Mouse (Mus musculus) C2C12 (cell line): Measurements from ENCODE around the gene Cmklr1. TPM values are rescaled to one million over a fixed set of nuclear protein-coding genes. Genes with fewer than 3 reads are reported as not detected.

ENCODE experiments used
- H3K27me3 ChIP-seq: one replicate; pipeline ENCODE4 v1.6.1; 2011; ENCODE audit not compliant: control insufficient read depth, insufficient read depth, insufficient read length
- H3K36me3 ChIP-seq: one replicate; pipeline ENCODE4 v1.6.1; 2011; ENCODE audit not compliant: control insufficient read depth, insufficient read depth
- H3K4me3 ChIP-seq: one replicate; pipeline ENCODE4 v1.5.1; 2011; ENCODE audit warnings: mild to moderate bottlenecking, control low read depth; ENCODE audit not compliant: poor library complexity, insufficient read depth, severe bottlenecking
- H3K79me2 ChIP-seq: one replicate; pipeline ENCODE4 v1.6.1; 2011; ENCODE audit not compliant: control insufficient read depth, insufficient read depth
- H3K79me3 ChIP-seq: one replicate; pipeline ENCODE4 v1.6.1; 2011; ENCODE audit warnings: low read depth, control low read depth
- H3ac ChIP-seq: one replicate; pipeline ENCODE3; 2011; ENCODE audit warnings: low read depth; ENCODE audit not compliant: control insufficient read depth, insufficient read length
- CEBPB ChIP-seq: IDR thresholded peaks from one replicate; pipeline ENCODE4 v1.6.1; 2011; ENCODE audit warnings: low read depth, mild to moderate bottlenecking, control low read depth, moderate library complexity
- CTCF ChIP-seq: IDR thresholded peaks from one replicate; pipeline ENCODE4 v1.5.1; 2011; ENCODE audit not compliant: control insufficient read depth, insufficient read depth, insufficient read length
- FOSL1 ChIP-seq: IDR thresholded peaks from one replicate; pipeline ENCODE4 v1.8.0; 2011; ENCODE audit warnings: mild to moderate bottlenecking, low read length; ENCODE audit not compliant: poor library complexity, insufficient read depth, severe bottlenecking
- MAX ChIP-seq: IDR thresholded peaks from one replicate; pipeline ENCODE4 v1.6.1; 2011; ENCODE audit warnings: mild to moderate bottlenecking, control low read depth
- MYOD1 ChIP-seq: IDR thresholded peaks from one replicate; pipeline ENCODE4 v1.6.1; 2011; ENCODE audit warnings: low read depth; ENCODE audit not compliant: control insufficient read depth, insufficient read length
- MYOG ChIP-seq: IDR thresholded peaks from one replicate; pipeline ENCODE4 v1.6.1; 2011; ENCODE audit not compliant: control insufficient read depth, insufficient read length; ENCODE audit errors: extremely low read depth
- USF1 ChIP-seq: IDR thresholded peaks from one replicate; pipeline ENCODE4 v1.6.1; 2011; ENCODE audit warnings: low read depth, mild to moderate bottlenecking, control low read depth, moderate library complexity
- polyA plus RNA-seq: library from polyadenylated mRNA; unstranded; fragments of >200 nt; fragmentation: generic; extraction: Trizol; gene quantifications from one replicate; pipeline ENCODE4 v1.2.1, GENCODE M21; 2012; ENCODE audit warnings: missing spikeins

Gene Cmklr1
- polyA plus RNA-seq, 1 experiment: 1.2 TPM

DNA sequence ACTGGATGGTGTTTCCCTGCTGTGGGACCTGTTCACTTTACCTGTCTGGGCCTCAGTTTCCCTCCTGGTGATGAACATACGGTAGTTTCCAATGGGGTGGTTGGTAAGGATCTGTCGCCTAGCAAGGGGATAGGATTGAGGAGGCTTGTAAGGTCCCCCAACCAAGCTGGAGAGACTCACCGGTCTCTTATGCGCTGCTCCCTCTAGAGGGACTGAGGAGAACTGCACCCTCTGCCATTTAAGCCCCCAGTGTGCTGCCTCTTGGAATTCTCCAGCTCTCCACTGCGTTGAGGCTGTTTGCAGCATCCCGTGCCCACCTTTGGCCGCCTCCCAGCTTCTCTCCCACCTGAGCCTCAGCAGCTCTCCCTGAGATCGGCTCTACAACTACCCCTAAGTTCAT lies 70.0 kb downstream of the Cmklr1 start:
- Histone ChIP-seq H3K36me3 (no peaks in the 10 kb centered on the region), H3K4me3 (no peak overlapping the region), H3K79me2 (no peaks in the 10 kb centered on the region), H3ac (no peak overlapping the region), H3K79me3 (no peaks in the 10 kb centered on the region), H3K27me3 (peaks cover 13% of the 10 kb centered on the region)
- TF ChIP-seq CEBPB: no peak
- no peak for TF ChIP-seq MYOG
- no peak for TF ChIP-seq FOSL1
- no peak for TF ChIP-seq MAX

DNA sequence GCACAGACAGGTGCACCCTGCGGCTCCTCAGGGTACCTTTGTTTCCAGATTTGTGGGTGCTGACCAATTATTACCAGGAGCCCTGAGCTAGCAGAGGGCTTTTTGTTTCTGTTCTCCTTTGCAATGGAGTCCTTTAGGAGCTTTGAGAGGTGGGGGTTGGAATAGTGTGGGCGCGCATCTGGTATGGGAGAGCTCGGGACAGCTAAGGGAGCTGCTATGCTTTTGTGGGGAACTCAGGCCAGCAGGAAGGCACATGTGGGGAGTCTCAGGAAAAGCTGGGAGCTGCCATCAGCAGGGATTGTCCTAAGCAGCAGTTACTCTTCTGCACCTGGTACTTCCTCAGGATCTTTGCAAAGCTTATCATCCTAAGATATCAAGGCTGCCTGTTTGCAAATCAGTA lies 71.1 kb downstream of the Cmklr1 start:
- H3K27me3 ChIP-seq: peaks cover 16% of the 10 kb centered on the region
- no peak overlapping the region for H3ac ChIP-seq
- no peak overlapping the region for H3K4me3 ChIP-seq
- no peaks in the 10 kb centered on the region for H3K79me3 ChIP-seq
- no peaks in the 10 kb centered on the region for H3K36me3 ChIP-seq
- no peaks in the 10 kb centered on the region for H3K79me2 ChIP-seq
- TF ChIP-seq FOSL1 (no peak), MYOD1 (no peak), MYOG (no peak), USF1 (no peak), CTCF (no peak), MAX (no peak), CEBPB (no peak)

DNA sequence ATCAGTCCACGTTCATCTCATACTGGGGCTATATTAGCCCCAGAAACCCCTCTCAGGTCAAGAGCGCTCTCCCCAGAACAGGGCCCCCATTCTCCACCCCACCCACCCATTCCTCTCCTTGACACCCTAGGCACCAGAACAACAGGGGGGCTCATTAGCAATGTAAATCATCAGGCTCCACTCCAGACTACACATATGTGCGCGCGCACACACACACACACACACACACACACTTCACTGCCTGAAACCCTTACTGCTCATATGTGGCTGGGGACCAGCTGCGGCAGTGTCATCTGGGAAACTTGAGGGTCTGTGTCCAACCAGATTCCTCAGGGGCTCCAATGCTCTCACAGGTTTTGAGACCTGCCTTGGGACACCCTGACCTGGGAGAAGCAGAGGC lies 71.8 kb downstream of the Cmklr1 start:
- TF ChIP-seq USF1 (no peak), CEBPB (no peak), MYOD1 (no peak), CTCF (no peak)
- no peaks in the 10 kb centered on the region for H3K79me3 ChIP-seq
- H3K4me3 ChIP-seq: no peak overlapping the region
- H3K79me2 ChIP-seq: no peaks in the 10 kb centered on the region
- H3ac ChIP-seq: no peak overlapping the region
- H3K27me3 ChIP-seq: peaks cover 23% of the 10 kb centered on the region
- H3K36me3 ChIP-seq: no peaks in the 10 kb centered on the region

DNA sequence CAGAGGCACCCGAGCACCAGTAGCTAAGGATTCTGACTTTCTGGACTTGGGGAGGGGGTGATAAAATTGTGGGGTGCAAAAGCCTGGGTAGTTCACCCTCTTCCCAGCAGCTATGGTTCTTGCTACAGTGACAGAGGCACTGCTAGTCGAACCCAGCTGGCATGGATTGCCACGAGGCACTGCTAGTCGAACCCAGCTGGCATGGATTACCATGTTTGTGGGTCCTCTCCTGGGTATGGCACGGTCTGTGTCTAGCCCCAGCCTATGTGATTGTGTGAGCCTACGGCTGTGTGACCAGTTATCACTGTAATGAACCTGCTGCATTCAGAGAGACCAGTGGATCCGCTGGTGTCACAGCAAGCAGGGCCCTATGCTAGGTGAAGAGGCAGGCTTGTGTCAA lies 72.7 kb downstream of the Cmklr1 start:
- Histone ChIP-seq H3ac (no peak overlapping the region), H3K79me2 (no peaks in the 10 kb centered on the region), H3K4me3 (no peak overlapping the region), H3K79me3 (no peaks in the 10 kb centered on the region), H3K36me3 (no peaks in the 10 kb centered on the region), H3K27me3 (peaks cover 31% of the 10 kb centered on the region)
- no peak for TF ChIP-seq CEBPB
- TF ChIP-seq USF1: no peak
- TF ChIP-seq CTCF: no peak
- TF ChIP-seq FOSL1: no peak
- TF ChIP-seq MYOD1: no peak
- TF ChIP-seq MAX: no peak
- no peak for TF ChIP-seq MYOG

DNA sequence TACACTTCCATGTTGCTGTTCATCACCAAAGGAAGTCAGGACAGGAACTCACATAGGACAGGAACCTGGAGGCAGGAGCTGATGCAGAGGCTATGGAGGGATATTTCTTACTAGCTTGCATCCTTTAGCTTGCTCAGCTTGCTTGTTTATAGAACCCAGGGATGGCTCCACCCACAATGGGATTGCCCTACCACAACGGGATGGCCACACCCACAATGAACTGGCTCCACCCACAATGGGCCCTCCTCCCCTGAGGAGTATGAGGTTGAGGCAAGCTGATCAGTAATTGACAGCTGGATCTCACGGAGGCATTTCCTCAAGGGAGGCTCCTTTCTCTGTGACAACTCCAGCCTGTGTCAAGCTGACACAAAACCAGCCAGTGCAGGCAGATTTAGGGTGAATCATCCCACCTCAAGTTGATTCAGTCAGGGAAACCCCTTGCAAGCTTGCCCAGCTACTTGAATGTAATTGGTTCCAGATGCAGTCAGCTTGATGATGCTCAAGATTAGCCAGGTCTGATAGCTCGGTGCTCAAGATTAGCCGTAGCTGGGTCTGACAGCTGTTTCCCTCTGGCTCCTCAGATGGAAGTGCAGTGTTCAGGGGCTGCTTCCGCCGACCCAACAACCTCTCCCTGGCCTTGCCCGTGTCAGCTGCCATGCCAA lies 80.0 kb downstream of the Cmklr1 start:
- Histone ChIP-seq H3K79me2 (no peaks in the 10 kb centered on the region), H3ac (no peak overlapping the region), H3K4me3 (no peak overlapping the region), H3K79me3 (no peaks in the 10 kb centered on the region), H3K27me3 (peaks cover 63% of the 10 kb centered on the region), H3K36me3 (no peaks in the 10 kb centered on the region)
- TF ChIP-seq USF1 (no peak), MYOG (no peak), FOSL1 (no peak), CEBPB (no peak), MYOD1 (no peak), CTCF (no peak), MAX (no peak)

DNA sequence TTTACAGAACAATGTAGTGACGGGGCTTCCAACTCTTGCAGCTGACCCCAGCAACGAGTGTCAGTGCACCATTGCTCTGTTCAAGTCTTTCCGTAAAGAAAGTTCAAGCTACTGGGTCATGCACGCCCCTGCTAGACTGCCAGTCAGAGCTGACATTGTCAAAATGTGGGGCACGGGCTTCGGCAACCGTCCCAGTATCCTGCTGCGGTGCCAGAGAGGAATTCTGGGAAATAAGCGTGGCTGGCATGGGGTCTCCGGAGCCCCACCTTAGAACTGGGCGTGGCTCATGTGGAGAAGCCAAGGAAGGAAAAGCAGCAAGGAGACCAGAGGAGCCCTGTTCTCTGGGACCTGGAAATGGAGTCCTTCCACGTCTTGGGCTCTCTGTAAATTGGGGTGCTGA lies 84.4 kb downstream of the Cmklr1 start:
- Histone ChIP-seq H3K79me3 (no peaks in the 10 kb centered on the region), H3K27me3 (peaks cover 42% of the 10 kb centered on the region), H3K36me3 (no peaks in the 10 kb centered on the region), H3ac (no peak overlapping the region), H3K4me3 (no peak overlapping the region), H3K79me2 (no peaks in the 10 kb centered on the region)
- TF ChIP-seq USF1: no peak
- no peak for TF ChIP-seq CTCF
- TF ChIP-seq MAX: no peak
- TF ChIP-seq CEBPB: no peak
- no peak for TF ChIP-seq FOSL1
